Mouse (Mus musculus) gastrocnemius, adult 8-10 months (tissue): ENCODE results near the gene Gm28539. TPM values are rescaled to one million over a fixed set of nuclear protein-coding genes. Genes with fewer than 3 reads are reported as not detected.
"Not testable (repeated sequence)": the region's sequence is repeated elsewhere in the genome, so short reads cannot be mapped to it uniquely, and the experiment has no call there.

Source experiments
- DNase-seq, 2 experiments: peaks; one replicate each; pipeline ENCODE4 v3.0.0; 2022; ENCODE audit warnings: low spot score in 2 of 2
- total RNA-seq, 4 experiments: library from RNA; stranded (reverse); gene quantifications; 2 replicates each; pipeline ENCODE4 v1.2.4; 2022

Gene Gm28539
- total RNA-seq, 4 experiments from 2014 or later, result 0.48 to 3.1 TPM; not detected in 2

- no peak for DNase-seq
Observed at GRCm38 (mm10) chr16:18952813-18953212, 116.4 kb downstream of the Gm28539 start.

GRCm38 (mm10) chr16:18955070-18955469 lies 118.7 kb downstream of the Gm28539 start:
- DNase-seq, result no peak

- no peak for DNase-seq
Observed at GRCm38 (mm10) chr16:18963486-18963885, 127.1 kb downstream of the Gm28539 start.

DNA sequence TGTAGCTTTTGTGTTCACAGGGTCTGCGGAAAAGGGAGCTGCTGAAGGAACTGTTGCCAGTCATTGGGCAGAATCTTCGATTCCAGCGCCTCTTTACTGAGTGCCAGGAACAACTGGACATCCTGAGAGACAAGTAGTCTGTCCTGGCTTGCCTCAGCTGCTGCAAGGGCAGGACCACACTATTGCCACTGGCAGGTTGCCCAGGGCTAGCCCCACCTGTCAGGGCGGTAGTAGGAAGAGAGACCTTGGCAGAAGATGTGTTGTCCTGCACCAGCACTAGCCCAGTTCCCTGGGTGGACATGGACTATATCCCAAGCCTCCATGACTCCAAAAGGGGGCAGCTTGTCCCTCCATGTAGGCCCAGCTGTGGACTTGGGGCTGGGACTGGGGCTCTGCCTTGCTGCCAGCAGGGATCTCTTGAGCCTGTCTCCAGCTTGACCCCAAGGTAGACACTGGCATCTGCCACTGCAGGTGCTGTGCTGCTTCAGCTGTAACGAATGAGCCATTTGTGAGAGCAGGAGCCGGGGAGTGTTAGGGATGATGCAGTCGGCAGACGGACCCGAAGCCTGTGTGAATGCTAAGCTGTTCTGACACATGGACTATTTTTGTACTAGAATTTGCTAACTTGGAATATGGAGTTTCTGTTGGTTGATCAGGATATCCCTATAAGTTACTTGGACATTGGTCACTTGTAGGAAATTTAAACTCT lies 133.2 kb downstream of the Gm28539 start:
- no peak for DNase-seq

DNA sequence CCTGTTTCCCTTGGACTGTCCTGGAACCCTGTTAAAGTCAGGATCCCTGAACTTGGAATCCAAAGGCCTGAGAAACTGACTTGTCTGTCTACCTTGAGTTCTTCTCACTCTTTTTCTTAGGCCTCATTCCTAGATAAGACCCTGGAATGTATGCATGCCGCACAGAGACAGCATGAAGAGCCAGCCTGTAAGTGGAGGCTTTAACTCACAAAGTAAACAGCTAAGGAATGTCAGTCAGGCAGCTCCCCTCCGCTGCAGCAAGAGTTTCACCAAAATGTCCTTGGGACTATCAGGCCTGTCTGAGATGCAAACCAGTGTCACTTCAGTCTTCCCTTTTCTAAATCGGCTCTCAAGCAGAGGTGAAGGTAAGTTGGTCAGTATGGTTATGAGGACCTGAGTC lies 134.5 kb downstream of the Gm28539 start:
- DNase-seq, result no peak

DNA sequence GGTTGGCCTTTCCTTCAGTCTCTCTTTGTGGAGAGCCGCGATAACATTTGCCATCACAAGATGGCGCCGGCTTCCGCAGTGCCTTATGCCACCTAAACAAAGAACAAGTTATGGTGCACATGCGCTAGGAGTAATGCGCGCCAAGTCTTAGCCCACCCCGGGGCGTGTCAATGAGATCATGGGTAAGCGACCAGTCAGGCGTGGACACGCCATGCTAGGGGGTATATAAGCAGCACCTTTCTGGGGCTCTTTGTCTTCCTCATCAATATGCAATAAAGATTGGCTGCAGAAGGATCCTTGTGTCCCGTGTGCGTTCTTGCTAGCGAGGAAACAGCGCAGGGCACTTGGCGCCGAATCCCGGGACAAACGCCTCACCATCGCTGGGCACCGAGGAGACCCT lies 139.3 kb downstream of the Gm28539 start:
- DNase-seq, result not testable (repeated sequence)

DNA sequence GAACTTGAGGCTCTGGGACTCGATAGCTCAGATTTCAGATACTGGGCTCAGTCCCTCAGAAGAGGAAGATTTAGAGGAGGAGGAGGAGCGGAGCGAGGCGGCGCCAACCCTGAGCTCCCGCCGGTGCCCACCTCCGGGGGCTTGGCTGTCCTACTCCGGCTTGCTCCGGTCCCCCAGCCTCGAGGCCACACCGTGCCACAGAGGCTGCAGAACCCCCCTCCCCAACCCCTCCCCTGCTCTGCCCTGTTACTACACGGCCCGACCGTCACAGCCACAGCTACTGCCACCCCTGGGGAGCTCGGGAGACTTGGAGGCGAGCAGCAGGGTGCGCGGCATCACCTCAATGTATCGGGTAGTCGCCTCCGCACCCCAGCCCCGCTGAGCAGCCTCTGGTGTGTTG lies 139.9 kb downstream of the Gm28539 start:
- no peak for DNase-seq

DNA sequence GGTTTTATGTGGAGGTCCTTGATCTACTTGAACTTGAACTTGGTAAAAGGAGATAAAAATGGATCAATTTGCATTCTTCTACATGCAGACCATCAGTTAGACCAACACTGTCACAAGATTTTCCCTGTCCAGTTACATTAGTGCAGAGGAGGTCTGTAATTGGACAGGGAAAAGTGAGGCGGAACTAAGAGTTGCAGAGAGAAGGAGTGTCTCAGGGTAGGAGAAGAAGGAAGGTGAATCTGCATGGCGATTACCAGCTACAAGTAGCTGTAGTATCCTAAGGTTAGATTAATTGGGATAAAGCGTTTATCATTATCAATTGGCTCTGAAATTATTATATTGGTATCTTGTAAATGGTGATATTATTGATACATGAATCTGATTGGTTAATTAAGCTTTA lies 150.0 kb downstream of the Gm28539 start:
- no peak for DNase-seq

DNA sequence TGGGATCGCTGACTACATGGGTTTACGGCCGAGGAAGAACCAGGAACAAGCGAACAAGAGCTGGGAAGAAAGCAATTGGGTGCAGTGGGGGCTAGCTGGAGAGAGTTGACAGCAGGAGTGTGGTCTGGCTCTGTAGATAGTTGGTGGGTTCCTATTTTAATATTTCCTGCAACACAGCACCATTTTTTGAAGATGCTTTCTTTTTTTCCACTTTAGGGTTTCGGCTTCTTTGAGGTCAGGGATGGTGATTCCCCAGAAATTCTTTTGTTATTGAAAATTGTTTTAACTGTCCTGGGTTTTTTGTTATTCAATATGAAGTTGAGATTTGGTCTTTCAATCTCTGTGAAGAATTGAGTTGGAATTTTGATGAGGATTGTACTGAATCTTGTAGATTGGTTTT lies 150.5 kb downstream of the Gm28539 start:
- no peak for DNase-seq

- DNase-seq, result not testable (repeated sequence)
Observed at GRCm38 (mm10) chr16:19002610-19003389, 166.4 kb downstream of the Gm28539 start.

DNA sequence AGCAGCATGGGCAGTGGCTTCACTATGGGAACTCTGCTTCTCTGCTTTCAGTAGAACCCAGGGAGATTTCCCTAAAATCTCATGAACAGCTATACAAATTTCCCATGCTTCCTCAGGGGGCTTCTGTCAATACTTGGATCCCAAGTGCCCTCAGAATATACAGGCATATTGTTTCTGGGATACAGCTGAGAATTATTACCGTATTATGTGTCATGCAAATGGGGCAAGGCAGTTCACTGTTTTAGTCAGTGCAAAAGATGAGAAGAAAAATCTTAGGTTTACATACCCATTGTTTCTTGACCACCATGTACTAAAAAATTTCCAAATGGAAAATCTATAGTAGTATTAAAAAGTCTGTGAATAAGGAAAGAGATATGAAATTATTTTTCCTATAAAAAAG lies 167.4 kb downstream of the Gm28539 start:
- DNase-seq, result no peak

- no peak for DNase-seq
Observed at GRCm38 (mm10) chr16:19005298-19005697, 168.9 kb downstream of the Gm28539 start.

Other genes with a start within 250 kb of the Gm28539 start
- 1 to 10 TPM; 3.0 to 5.8 (median 3.9) TPM for gene Tbx1, start 245.9 kb upstream of the Gm28539 start, total RNA-seq
- not detected for gene Gp1bb, start 214.2 kb upstream of the Gm28539 start, total RNA-seq
- gene Gm49601, start 210.2 kb upstream of the Gm28539 start, total RNA-seq, result under 1 TPM in 3 of 4 experiments, not detected in 1; 0.29 to 0.48 (median 0.47) TPM
- gene Sept5, start 206.6 kb upstream of the Gm28539 start, total RNA-seq, result 1 to 10 TPM; 1.7 to 2.7 (median 2.3) TPM
- gene Cldn5, start 59.7 kb upstream of the Gm28539 start, total RNA-seq, result 1 to 10 TPM; 4.7 to 6.7 (median 5.6) TPM
- 10 to 100 TPM; 42.1 to 47.5 (median 45.9) TPM for gene Ufd1, start 24.8 kb upstream of the Gm28539 start, total RNA-seq
- gene Cdc45, start 24.6 kb upstream of the Gm28539 start, total RNA-seq, result 1 to 10 TPM; 1.4 to 3.1 (median 1.8) TPM
- 10 to 100 TPM; 15.7 to 19.6 (median 17.1) TPM for gene 2510002D24Rik, start within 50 bp of the Gm28539 start, total RNA-seq
- gene Mrpl40, start 40.3 kb downstream of the Gm28539 start, total RNA-seq, result 10 to 100 TPM; 35.2 to 43.2 (median 39.6) TPM
- gene Hira, start 40.5 kb downstream of the Gm28539 start, total RNA-seq, result 10 to 100 TPM; 22.3 to 40.6 (median 27.0) TPM